Mouse (Mus musculus) hindbrain, embryonic 14.5 days (tissue): Measurements from ENCODE around the gene Arl1. TPM values are rescaled to one million over a fixed set of nuclear protein-coding genes. Genes with fewer than 3 reads are reported as not detected.
"Not testable (repeated sequence)": the region's sequence is repeated elsewhere in the genome, so short reads cannot be mapped to it uniquely, and the experiment has no call there.

Experiments used
- ATAC-seq: fragments of 200-750 bp; cut with Nextera tagmentation; 2 replicates; pipeline ENCODE4 v1.8.0; 2017; ENCODE audit warnings: moderate number of reproducible peaks, mild to moderate bottlenecking, moderate TSS enrichment, moderate library complexity; ENCODE audit not compliant: low FRiP score
- DNase-seq: peaks from one replicate; pipeline ENCODE4 v3.0.0-alpha.2; 2015; ENCODE audit warnings: low spot score
- H3K27ac ChIP-seq: fragments of 300-500 bp; sonication (generic); 2 replicates; pipeline ENCODE4 v1.5.1; 2014; ENCODE audit warnings: mild to moderate bottlenecking, moderate library complexity
- H3K27me3 ChIP-seq: fragments of 300-500 bp; sonication (generic); 2 replicates; pipeline ENCODE4 v1.6.1; 2014; ENCODE audit warnings: mild to moderate bottlenecking, low read length, mixed read lengths; ENCODE audit not compliant: control insufficient read depth, insufficient read depth
- H3K36me3 ChIP-seq: fragments of 300-500 bp; sonication (generic); replicated peaks from 2 replicates; pipeline ENCODE4 v1.6.1; 2014; ENCODE audit not compliant: control insufficient read depth, insufficient read depth
- H3K4me1 ChIP-seq: fragments of 300-500 bp; sonication (generic); replicated peaks from 2 replicates; pipeline ENCODE4 v1.6.1; 2014; ENCODE audit warnings: antibody characterized with exemption, low read length, mixed read lengths; ENCODE audit not compliant: control insufficient read depth, insufficient read depth
- H3K4me2 ChIP-seq: fragments of 300-500 bp; sonication (generic); replicated peaks from 2 replicates; pipeline ENCODE4 v1.6.1; 2014; ENCODE audit warnings: mild to moderate bottlenecking, moderate library complexity
- H3K4me3 ChIP-seq: fragments of 300-500 bp; sonication (generic); replicated peaks from 2 replicates; pipeline ENCODE4 v1.5.1; 2014; ENCODE audit warnings: mild to moderate bottlenecking, low read length
- H3K9ac ChIP-seq: fragments of 300-500 bp; sonication (generic); 2 replicates; pipeline ENCODE4 v1.6.1; 2014
- H3K9me3 ChIP-seq: fragments of 300-500 bp; sonication (generic); 2 replicates; pipeline ENCODE4 v1.6.1; 2016; ENCODE audit warnings: low read length; ENCODE audit not compliant: control insufficient read depth
- WGBS: fragments of 180-500 bp; shearing (Covaris S2); extraction: QIAGEN DNeasy Blood & Tissue Kit; methylation state at CpG from one replicate; pipeline ENCODE4 v1.1.7; 2014; 5-methylcytosine and 5-hydroxymethylcytosine counted together
- polyA plus RNA-seq: library from polyadenylated mRNA; unstranded; fragments of >200 nt; fragmentation: Nextera tagmentation; extraction: Ambion mirVana; gene quantifications from 2 replicates; pipeline ENCODE4 v1.2.1, GENCODE M21; 2014

Arl1 gene
- polyA plus RNA-seq, 1 experiment from 2014 or later: 153 TPM

DNA sequence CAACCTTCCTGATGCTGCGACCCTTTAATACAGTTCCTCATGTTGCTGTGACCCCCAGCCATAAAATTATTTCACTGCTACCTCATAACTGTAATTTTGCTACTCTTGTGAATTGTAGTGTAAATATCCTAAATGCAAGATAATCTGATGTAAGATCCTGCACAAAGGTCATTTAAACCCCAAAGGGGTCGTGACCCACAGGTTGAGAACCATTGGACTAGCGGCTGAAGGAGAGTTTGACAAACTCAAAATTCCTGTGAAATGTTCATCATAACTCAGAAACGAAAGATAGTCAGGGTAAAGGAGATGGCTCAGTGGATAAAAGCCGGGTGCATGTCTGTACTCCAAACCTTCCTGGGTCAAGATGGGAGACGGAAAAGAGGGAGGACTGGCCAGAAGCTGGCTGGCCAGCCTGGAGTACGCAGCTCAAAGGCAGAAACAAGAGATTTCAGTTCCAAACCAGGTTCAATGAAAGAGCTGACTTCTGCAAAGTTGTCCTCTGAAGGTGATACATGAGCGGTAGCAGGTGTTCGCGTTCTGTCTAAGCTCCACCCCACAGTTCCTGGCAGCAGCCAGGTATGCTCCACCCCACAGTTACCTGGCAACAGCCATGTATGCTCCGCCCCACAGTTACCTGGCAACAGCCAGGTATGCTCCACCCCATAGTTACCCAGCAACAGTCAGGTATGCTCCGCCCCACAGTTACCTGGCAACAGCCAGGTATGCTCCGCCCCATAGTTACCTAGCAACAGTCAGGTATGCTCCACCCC lies 13.5 kb upstream of the Arl1 start:
- Histone ChIP-seq H3K4me1 (no peaks in the 10 kb centered on the region), H3K9ac (no peak overlapping the region), H3K36me3 (no peaks in the 10 kb centered on the region), H3K9me3 (no peaks in the 10 kb centered on the region), H3K4me3 (no peak overlapping the region), H3K27me3 (no peaks in the 10 kb centered on the region), H3K4me2 (no peak overlapping the region), H3K27ac (no peak overlapping the region)
- DNase-seq: no peak
- ATAC-seq: no peak
- 60% methylated on average over 13 of the region's 13 CpGs for WGBS

DNA sequence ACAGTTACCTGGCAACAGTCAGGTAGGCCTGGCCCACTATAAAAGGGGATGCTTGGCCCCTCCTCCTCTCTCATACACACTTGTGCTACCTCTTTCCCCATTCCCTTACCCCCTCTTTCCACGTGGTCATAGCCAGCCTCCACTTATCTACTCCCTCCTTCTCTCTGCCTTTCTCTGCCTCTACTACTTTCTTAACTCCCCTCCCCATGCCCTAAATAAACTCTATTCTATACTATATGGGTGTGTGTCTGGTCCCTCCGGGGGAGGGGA lies 13.0 kb upstream of the Arl1 start:
- H3K4me1 ChIP-seq: no peaks in the 10 kb centered on the region
- 56% methylated on average over 2 of the region's 2 CpGs for WGBS
- no peak for DNase-seq
- H3K27ac ChIP-seq: no peak overlapping the region
- no peak for ATAC-seq
- no peaks in the 10 kb centered on the region for H3K9me3 ChIP-seq
- H3K36me3 ChIP-seq: no peaks in the 10 kb centered on the region
- no peak overlapping the region for H3K4me2 ChIP-seq
- no peak overlapping the region for H3K4me3 ChIP-seq
- H3K9ac ChIP-seq: no peak overlapping the region
- H3K27me3 ChIP-seq: no peaks in the 10 kb centered on the region

DNA sequence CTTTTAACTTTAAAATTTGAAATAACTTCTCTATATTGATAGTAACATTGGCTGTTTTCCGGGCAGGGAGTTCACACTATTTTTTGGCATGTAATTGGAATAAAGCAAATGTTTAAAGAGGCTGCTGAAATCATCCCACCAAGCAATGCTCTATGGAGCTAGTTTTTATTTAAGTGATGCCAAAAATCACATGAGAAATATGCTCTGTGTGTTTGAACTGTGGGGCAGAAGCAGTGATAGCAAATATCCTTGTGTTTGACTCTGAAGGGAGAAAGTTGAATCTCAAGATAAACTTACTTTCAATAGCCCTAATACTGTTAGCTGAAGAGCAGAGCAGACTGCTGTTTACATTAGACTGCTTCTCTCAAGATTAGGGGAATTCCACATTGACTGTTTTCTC lies 11.0 kb upstream of the Arl1 start:
- no peaks in the 10 kb centered on the region for H3K4me1 ChIP-seq
- no peaks in the 10 kb centered on the region for H3K27me3 ChIP-seq
- H3K9me3 ChIP-seq: no peaks in the 10 kb centered on the region
- H3K27ac ChIP-seq: no peak overlapping the region
- WGBS: 74% methylated on average over 1 of the region's 1 CpGs
- no peak overlapping the region for H3K4me2 ChIP-seq
- DNase-seq (no peak), ATAC-seq (no peak)
- H3K36me3 ChIP-seq: no peaks in the 10 kb centered on the region
- H3K4me3 ChIP-seq: no peak overlapping the region
- H3K9ac ChIP-seq: no peak overlapping the region

DNA sequence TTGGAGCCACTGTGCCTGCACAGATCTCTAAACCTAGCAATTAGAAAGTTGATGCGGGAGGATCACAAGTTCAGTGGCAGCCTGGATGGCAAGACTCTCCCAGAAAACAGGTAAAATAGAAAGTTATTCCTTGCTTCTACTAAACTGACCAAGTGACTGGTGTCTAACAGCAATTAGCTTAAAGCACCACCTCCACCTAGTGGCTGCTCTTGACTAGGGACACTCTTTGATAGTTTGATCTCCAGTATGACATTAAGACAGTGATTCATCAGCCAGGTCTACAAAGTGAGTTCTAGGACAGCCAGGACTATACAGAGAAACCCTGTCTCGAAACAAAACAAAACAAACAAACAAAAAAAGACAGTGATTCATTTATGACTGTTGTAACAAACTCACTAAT lies 5.3 kb upstream of the Arl1 start:
- 0 out of 2 replicates have a peak, but pooled peaks cover 3% of the 10 kb centered on the region for H3K4me1 ChIP-seq

DNA sequence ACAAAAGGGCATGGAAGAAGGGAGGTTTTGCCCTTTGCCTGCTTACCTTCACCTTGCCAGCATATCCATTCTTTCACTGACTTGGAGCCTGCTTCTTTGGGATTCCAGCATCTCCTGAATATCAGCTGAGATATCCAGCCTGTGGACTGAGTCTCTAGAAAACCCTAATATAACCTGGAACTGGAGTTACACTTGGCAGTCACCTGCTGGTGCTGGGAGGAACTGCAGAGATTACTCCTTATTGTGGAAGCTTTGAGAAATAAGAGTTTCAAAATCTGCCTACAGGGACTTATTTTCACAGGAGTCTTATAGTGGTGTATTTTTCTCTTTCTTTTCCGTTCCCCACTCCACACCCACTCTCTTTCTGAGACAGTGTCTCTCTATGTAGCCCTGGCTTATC lies 3.5 kb upstream of the Arl1 start:
- no peaks in the 10 kb centered on the region for H3K36me3 ChIP-seq
- 63% methylated on average over 1 of the region's 1 CpGs for WGBS
- H3K9ac ChIP-seq: no peak overlapping the region
- no peak overlapping the region for H3K4me3 ChIP-seq
- peaks cover 5% of the 10 kb centered on the region for H3K4me1 ChIP-seq
- ATAC-seq (no peak), DNase-seq (peak; percentile 67)
- no peaks in the 10 kb centered on the region for H3K9me3 ChIP-seq
- H3K27me3 ChIP-seq: no peaks in the 10 kb centered on the region
- no peak overlapping the region for H3K27ac ChIP-seq
- H3K4me2 ChIP-seq: no peak overlapping the region

More for the DNA sequence above, 5.3 kb upstream of the Arl1 start:
- WGBS: 59% methylated on average over 2 of the region's 2 CpGs
- Histone ChIP-seq H3K27me3 (no peaks in the 10 kb centered on the region), H3K9me3 (no peaks in the 10 kb centered on the region), H3K4me2 (no peak overlapping the region), H3K36me3 (no peaks in the 10 kb centered on the region), H3K9ac (no peak overlapping the region), H3K27ac (no peak overlapping the region), H3K4me3 (no peak overlapping the region)
- DNase-seq: peak; percentile 61
- ATAC-seq: no peak

- Histone ChIP-seq H3K9ac (no peak overlapping the region), H3K4me2 (no peak overlapping the region), H3K36me3 (no peaks in the 10 kb centered on the region), H3K4me1 (peaks cover 11% of the 10 kb centered on the region), H3K4me3 (no peak overlapping the region), H3K9me3 (no peaks in the 10 kb centered on the region), H3K27ac (no peak overlapping the region), H3K27me3 (no peaks in the 10 kb centered on the region)
- WGBS: 80% methylated on average over 8 of the region's 8 CpGs
- DNase-seq: no peak
- ATAC-seq: no peak
Observed at GRCm38 (mm10) chr10:88728166-88728565, 2.5 kb upstream of the Arl1 start.

- Histone ChIP-seq H3K4me2 (peak overlapping the region; percentile 76), H3K4me3 (peak overlapping the region; percentile 99), H3K27ac (peak overlapping the region; percentile 80), H3K36me3 (peaks cover 11% of the 10 kb centered on the region; the same call in 1 of the 2 replicates), H3K4me1 (peaks cover 11% of the 10 kb centered on the region), H3K27me3 (no peaks in the 10 kb centered on the region), H3K9me3 (no peaks in the 10 kb centered on the region), H3K9ac (peak overlapping the region; percentile 94)
- DNase-seq: no peak
- ATAC-seq: peak; percentile 61
- WGBS: 3% methylated on average over 54 of the region's 61 CpGs
Observed at GRCm38 (mm10) chr10:88731496-88732308, 1.0 kb downstream of the Arl1 start.

GRCm38 (mm10) chr10:88732309-88732622 lies 1.6 kb downstream of the Arl1 start:
- ATAC-seq (no peak), DNase-seq (no peak)
- Histone ChIP-seq H3K4me3 (peak overlapping the region; percentile 99), H3K27me3 (no peaks in the 10 kb centered on the region), H3K9me3 (no peaks in the 10 kb centered on the region), H3K4me1 (peaks cover 11% of the 10 kb centered on the region), H3K27ac (no peak overlapping the region), H3K9ac (peak overlapping the region; percentile 94), H3K4me2 (peak overlapping the region; percentile 76), H3K36me3 (peaks cover 17% of the 10 kb centered on the region)
- WGBS: 14% methylated on average over 6 of the region's 6 CpGs

DNA sequence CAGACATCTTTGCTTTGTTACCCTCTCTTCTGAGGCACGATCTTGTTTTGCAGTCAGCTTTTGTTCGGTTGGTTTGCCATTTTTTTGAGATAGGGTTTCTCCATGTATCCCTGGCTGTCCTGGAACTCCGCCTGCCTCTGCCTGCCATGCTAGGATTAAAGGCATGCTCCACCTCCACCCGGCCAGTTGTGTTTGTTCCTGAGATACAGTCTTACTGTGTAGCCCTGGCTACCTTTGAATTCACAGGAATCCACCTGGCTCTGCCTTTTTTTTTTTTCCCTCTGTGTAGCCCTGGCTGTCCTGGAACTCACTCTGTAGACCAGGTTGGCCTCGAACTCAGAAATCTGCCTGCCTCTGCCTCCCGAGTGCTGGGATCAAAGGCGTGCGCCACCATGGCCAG lies 8.4 kb downstream of the Arl1 start:
- not testable (repeated sequence) for H3K4me1 ChIP-seq, H3K9ac ChIP-seq, H3K27ac ChIP-seq, ATAC-seq, H3K4me2 ChIP-seq, DNase-seq, H3K4me3 ChIP-seq, H3K9me3 ChIP-seq, H3K27me3 ChIP-seq
- peaks cover 63% of the 10 kb centered on the region for H3K36me3 ChIP-seq
- 97% methylated on average over 8 of the region's 8 CpGs for WGBS
